Mouse (Mus musculus): ENCODE measurements around the gene Gm4779.
"Not testable (repeated sequence)": the region's sequence is repeated elsewhere in the genome, so short reads cannot be mapped to it uniquely, and the experiment has no call there.

Gene Gm4779

GRCm38 (mm10) chrX:101794342-101794741 lies at the start of gene Gm4779, which contains the start of gene 8030474K03Rik:
Gene Gm4779, minus strand, starts transcription at chrX:101794423.
Gene 8030474K03Rik, plus strand, starts transcription at chrX:101794656.
- no peak for DNase-seq (ENCODE audit: extremely low read depth, low read depth)

- not testable (repeated sequence) for DNase-seq (ENCODE audit: extremely low read depth, low read depth)
Measured at GRCm38 (mm10) chrX:101819980-101820379, 25.8 kb upstream of the Gm4779 start.

- no peak for DNase-seq (ENCODE audit: extremely low read depth, low read depth)
Measured at GRCm38 (mm10) chrX:101819163-101819562, 24.9 kb upstream of the Gm4779 start.

- no peak for DNase-seq (ENCODE audit: extremely low read depth, low read depth)
Measured at GRCm38 (mm10) chrX:101811750-101812149, 17.5 kb upstream of the Gm4779 start.

- DNase-seq (ENCODE audit: extremely low read depth, low read depth): peak; percentile 42
Measured at GRCm38 (mm10) chrX:101805512-101805911, 11.3 kb upstream of the Gm4779 start.

GRCm38 (mm10) chrX:101791551-101791950 lies 2.7 kb downstream of the Gm4779 start:
- DNase-seq (ENCODE audit: extremely low read depth, low read depth): no peak

GRCm38 (mm10) chrX:101772035-101772434 lies 22.2 kb downstream of the Gm4779 start:
- peak; percentile 49 for DNase-seq (ENCODE audit: extremely low read depth, low read depth)

GRCm38 (mm10) chrX:101770307-101770706 lies 23.9 kb downstream of the Gm4779 start:
- peak; percentile 76 for DNase-seq (ENCODE audit: extremely low read depth, low read depth)

- DNase-seq (ENCODE audit: extremely low read depth, low read depth): no peak
Measured at GRCm38 (mm10) chrX:101769478-101769877, 24.7 kb downstream of the Gm4779 start.

- no peak for DNase-seq (ENCODE audit: extremely low read depth, low read depth)
Measured at GRCm38 (mm10) chrX:101767280-101767679, 26.9 kb downstream of the Gm4779 start.

GRCm38 (mm10) chrX:101765111-101765510 lies 29.1 kb downstream of the Gm4779 start:
- DNase-seq (ENCODE audit: extremely low read depth, low read depth): no peak

GRCm38 (mm10) chrX:101764621-101765020 lies 29.6 kb downstream of the Gm4779 start:
- DNase-seq (ENCODE audit: extremely low read depth, low read depth): no peak

- no peak for DNase-seq (ENCODE audit: extremely low read depth, low read depth)
Measured at GRCm38 (mm10) chrX:101754478-101754877, 39.7 kb downstream of the Gm4779 start.

- no peak for DNase-seq (ENCODE audit: extremely low read depth, low read depth)
Measured at GRCm38 (mm10) chrX:101750144-101750543, 44.1 kb downstream of the Gm4779 start.

- no peak for DNase-seq (ENCODE audit: extremely low read depth, low read depth)
Measured at GRCm38 (mm10) chrX:101741064-101741433, 53.2 kb downstream of the Gm4779 start.

GRCm38 (mm10) chrX:101740335-101741063 lies 53.7 kb downstream of the Gm4779 start:
- no peak for DNase-seq (ENCODE audit: extremely low read depth, low read depth)
